Mouse (Mus musculus) CD8-positive naive resting alpha-beta T cell, adult 2 months (primary cell): ENCODE data around the gene Tspan7.

ENCODE experiments used
- DNase-seq, 2 experiments: peaks; one replicate each; pipeline ENCODE4 v3.0.0; 2022; ENCODE audit warnings: low read depth in 2 of 2, low spot score in 2 of 2

The Tspan7 gene

DNA sequence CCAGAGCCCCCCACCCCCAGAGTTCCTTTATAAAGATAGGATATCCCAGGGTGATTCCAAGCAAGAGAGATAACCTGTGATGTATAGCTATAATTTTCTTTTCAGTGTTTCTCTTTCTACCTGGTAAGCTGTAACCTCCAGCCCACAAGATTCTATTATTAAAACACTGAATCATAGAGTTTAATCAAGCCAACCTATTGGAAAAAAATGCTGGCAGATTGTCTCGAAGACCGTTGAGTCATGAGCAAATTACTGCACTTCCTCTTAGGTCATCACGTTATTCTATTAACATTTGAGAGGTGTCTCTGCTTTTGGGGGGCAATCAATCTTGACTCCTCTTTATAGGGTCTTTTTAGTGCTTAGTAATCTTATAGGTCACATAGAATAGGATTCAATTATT lies 61.9 kb downstream of the Tspan7 start:
- no peak for DNase-seq

DNA sequence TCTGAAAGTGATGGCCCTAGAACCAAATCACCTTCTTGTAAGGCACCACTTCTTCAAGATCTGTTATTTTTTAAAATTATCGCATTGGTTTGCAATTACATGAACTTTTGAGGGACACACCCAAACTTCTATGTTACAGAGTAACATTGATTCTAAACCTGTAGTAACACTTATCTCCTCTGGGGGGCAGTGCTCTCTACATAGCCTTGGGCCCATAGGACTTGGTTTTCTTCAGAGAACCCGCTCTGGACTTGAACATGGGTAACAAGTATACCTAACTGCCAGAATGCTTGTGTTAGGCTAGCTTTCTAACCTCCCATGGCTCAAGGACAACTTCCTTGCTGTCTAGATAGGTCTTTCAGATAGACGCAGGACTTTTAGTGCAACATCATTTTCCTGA lies 64.8 kb downstream of the Tspan7 start:
- DNase-seq: no peak

DNA sequence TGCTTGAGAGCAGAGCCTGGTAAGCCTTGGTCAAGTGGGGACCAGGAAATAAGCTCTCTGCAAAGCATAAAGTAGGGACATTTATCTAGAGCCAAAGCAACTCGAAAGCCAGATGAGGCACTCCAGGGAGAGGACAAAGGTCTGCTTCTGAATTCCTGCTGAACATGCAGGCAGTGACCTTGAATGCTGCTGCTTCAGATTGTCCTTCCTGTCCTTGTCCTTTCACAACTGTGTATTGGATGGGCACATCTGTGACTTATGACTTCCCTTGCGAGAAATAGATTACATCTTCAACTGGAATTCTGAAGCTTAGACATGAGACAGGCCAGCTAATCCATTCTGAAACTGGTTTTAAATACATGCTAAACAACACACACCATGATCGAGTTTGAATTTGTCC lies 71.9 kb downstream of the Tspan7 start:
- DNase-seq: no peak

DNA sequence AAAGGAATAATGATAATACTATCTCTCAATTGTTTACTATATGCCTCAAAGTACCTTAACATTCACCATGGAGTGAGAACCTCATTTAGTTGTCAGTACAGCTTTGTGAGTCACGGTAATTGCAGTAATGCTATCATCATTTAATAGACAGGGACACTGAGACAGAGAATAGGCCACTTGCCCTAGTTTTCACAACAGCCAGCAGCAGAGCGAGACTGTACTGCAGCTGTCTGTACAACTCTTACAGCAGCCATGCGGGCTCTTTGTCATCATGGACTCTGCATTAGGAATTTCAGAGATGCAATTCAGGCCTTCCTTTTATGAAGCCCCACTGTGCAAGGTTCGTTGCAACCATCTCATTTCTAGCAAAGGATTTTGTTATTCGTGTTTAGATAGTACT lies 72.6 kb downstream of the Tspan7 start:
- DNase-seq: no peak

DNA sequence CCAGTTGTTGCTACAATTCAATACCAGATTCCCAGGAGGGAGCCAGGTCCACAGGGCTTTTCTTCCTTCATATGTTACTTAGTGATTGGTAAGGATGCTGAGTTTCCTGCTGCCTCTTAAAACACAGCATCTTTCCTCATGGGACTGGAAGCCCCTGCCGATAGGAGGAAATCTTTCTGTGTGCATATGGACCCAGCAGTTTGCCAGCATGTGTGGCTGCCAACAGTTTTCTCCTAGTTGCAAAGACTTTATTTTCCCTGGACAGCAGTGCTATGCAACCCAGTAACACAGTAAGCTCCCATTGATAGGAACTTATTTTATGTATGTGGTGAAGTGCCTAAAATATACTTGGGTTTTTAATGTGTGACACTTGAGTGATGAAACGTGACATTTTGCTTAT lies 73.7 kb downstream of the Tspan7 start:
- no peak for DNase-seq

DNA sequence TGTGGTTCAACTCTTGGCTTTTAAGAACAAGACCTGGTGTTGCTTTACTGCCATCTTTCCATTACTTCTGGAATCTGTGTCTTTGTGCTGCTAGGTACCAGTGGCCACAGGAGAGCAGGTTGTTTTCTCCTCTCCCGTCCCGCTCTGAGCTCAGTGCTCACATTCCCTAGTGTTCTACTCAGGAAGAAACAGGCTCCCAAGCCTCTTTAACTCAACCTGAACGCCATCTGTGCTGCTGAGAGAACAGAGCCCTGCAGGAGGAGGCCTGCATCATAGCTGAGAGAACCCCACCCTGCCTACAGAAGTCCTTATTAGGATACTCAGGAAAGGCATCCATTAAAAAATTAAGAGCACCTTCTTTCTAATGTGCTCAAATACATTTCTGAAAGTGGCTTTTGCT lies 80.9 kb downstream of the Tspan7 start:
- no peak for DNase-seq

DNA sequence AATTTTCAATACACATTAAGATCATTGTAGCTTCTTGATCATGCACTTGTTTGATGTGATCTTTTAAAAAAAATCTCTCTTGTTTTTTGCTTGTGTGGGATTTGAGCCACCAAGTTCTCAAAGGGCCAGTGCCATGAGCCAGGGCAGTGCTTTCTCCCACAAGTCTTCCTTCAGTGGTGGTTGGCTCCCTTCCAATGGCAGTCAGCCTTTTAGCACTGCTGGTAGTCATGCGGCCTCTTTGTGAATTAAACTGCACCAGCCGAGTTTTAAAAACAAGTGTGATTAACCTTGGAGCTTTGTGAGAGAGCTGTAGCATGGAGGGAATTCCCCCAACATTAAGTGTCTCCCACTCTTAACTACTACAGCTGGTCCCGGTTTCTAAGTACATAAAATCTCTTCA lies 89.6 kb downstream of the Tspan7 start:
- no peak for DNase-seq

DNA sequence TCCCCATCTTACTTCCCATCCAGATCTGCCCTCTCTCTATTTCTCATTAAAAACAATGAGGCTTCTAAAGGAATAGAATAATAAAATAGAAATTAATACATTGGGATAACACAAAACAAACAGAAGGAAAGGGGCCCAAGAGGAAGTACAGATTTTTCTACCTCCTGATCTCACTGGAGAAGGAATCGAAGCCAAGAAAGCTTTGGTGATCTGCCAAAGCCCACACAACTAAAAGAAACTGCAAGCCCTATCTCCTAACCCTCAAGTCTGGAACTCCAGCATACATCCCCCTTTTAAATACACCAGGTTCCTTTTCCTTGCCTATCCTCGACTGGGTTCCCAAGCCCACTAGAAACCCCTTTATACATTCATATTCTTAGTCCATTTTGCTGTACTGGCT lies 90.4 kb downstream of the Tspan7 start:
- no peak for DNase-seq

DNA sequence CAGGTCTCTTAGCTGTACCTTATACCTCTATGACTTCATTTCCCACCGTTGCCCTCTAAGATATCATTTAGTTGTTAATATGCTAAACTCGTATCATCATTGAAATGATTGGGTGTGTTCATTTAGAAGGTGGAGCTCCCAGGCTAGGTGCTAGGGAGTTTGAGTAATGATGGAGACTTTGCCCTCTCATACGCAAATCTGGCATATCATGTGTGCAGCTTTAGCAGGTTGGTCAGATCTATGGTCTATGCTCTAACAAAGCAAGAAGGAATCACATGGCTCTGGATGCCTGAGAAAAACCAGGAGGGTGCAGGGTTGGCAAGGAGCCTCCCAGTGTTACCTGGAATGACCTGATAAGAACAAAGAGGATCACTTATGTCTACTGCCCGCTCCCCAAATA lies 91.4 kb downstream of the Tspan7 start:
- no peak for DNase-seq

DNA sequence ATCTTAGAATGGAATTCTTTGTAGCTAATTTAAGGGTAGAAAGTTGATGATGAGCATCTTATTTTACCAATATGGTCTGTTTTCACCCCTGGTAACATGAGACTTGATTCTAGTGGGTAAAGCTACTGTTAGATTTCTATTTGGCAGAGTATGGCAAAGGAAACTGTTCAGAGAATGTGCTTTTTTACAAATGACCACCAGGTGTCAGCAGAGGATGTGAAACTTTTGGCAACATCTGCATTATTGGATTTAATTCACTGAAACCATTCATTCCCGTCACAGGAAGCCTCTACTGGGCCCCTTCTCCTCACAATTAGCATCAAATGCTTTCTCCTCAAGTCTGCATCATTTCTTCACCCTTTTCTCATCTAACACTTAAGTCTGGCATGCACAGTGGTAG lies 92.4 kb downstream of the Tspan7 start:
- DNase-seq: peak in 1 of 2 experiments; percentile 0

DNA sequence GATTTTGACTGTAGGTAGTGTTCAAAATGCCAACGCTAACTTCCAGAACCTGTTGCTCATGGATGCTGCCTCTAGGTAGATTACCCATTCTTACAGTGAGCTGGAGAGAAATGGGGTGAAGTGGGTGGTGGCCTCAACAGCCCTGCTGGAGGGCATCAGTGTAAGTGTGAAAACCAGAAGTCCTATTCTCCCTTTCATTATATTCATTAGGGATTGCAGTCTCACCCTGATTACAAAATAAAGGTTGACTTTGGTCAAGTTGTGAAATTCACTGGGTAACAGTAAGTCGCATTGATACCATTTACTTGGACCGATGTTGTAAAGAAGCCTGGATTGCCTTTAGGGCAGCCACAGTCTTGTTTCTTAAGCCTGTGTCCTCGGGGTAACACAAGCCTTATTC lies 97.8 kb downstream of the Tspan7 start:
- DNase-seq: no peak

DNA sequence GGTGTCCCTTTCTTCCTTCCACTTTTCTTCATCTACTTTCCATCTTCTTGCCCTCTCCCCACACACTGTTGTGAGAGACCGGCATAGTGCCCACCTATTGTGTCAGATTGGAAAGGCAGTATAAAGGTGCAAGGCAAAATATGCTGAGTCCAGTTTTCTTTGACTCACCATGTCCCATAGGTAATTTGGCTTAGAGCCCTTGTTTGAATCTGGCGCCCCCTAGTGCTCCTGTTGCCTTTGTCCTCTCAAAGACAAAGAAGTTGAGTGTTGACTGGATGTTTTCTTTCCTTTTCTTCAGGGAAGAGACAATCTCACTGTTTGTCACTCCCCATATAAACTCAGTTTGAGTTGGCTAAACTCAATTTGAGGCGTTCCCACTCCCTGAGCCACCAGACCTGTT lies 107.3 kb downstream of the Tspan7 start:
- no peak for DNase-seq

DNA sequence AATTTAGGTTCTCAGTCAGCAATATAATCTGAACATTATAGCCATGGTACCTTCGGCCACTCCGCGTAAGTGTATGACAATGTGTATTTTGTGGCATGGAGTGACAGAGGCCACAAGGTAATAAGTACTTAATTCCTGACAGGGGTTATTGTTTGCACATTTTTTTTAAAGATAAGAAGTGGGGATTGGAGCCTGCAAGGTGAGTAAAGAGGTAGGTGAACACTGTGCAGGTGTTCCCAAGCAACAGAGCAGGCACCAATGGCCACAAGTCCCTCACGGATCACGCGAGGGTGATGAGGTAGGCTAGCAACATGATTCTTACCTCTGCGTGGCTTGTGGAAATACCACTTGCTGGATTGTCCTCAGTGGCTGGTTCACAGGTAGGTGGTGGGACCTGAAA lies 108.6 kb downstream of the Tspan7 start:
- DNase-seq: no peak

DNA sequence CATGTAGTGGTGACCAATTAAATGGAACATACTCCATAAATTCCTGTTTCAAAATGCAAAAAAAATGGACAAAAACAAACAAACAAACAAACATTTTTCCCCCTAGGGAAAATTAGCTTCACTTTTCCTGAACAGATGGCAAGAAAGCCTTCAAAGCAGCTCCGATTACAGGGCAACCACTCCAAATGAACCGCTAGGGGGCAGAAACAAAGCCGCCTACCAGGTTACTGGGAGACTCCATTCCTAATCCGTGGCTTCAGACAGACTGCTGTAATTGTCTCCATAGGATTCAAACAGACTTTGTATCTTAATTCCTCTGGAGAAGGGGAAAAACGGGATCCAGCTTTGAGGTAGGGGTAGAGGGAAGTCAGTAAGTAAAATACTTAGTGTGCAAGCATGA lies 132.2 kb downstream of the Tspan7 start:
- DNase-seq: no peak

DNA sequence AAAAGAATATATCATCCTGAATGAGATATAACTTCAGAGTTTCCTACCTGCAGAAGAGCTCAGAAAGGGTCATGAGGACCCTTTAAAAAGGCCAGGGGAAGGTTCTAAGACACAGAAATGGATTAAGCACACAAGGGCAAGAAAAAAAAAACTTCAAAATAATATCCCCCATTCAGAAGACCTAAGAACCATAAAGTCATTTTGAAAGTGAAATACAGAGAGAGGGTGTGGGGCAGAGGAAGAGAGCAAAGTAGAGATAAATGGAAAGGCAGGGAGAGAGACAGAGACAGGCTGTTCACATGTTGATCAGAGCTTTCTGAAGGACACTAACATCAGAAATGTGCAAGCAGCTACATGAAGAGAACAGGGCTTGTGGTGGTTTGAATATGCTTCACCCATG lies 156.1 kb downstream of the Tspan7 start:
- no peak for DNase-seq
